Mouse (Mus musculus) CD8-positive naive resting alpha-beta T cell, adult 2 months (primary cell): ENCODE measurements around the gene Ercc5.

Experiments used
- DNase-seq, 2 experiments: peaks; one replicate each; pipeline ENCODE4 v3.0.0; 2022; ENCODE audit warnings: low read depth in 2 of 2, low spot score in 2 of 2

The Ercc5 gene

GRCm38 (mm10) chr1:44172656-44173055 is 25.1 kb downstream of the Ercc5 start:
- DNase-seq = no peak

- no peak for DNase-seq
These were observed 26.4 kb downstream of the Ercc5 start for GRCm38 (mm10) chr1:44173903-44174302.

- no peak for DNase-seq
These were observed 30.5 kb downstream of the Ercc5 start for GRCm38 (mm10) chr1:44178086-44178485.

GRCm38 (mm10) chr1:44186396-44186795 is 38.9 kb downstream of the Ercc5 start:
- no peak for DNase-seq

GRCm38 (mm10) chr1:44198273-44199171 is 51.0 kb downstream of the Ercc5 start:
- DNase-seq = no peak

GRCm38 (mm10) chr1:44202876-44203275 is 55.3 kb downstream of the Ercc5 start:
- DNase-seq = no peak

- no peak for DNase-seq
These were observed 66.9 kb downstream of the Ercc5 start for GRCm38 (mm10) chr1:44214443-44214842.

GRCm38 (mm10) chr1:44216352-44217116 is 69.0 kb downstream of the Ercc5 start:
- DNase-seq = no peak

GRCm38 (mm10) chr1:44217118-44217517 is 69.6 kb downstream of the Ercc5 start:
- DNase-seq = no peak

- no peak for DNase-seq
These were observed 71.3 kb downstream of the Ercc5 start, which contains the start of gene Mettl21e for GRCm38 (mm10) chr1:44218876-44219275. Gene Mettl21e, minus strand, starts transcription at chr1:44218961.

GRCm38 (mm10) chr1:44229044-44229443 is 81.5 kb downstream of the Ercc5 start:
- no peak for DNase-seq
